Mouse (Mus musculus) kidney, adult 10 weeks (tissue): ENCODE results near the gene Zfp654. TPM values are rescaled to one million over a fixed set of nuclear protein-coding genes. Genes with fewer than 3 reads are reported as not detected.

ENCODE experiments used
- polyA plus RNA-seq: library from polyadenylated mRNA; stranded (reverse); fragments of 350-450 nt; fragmentation: Illumina TruSeq; extraction: RNeasy Lipid Tissue Mini Kit (QIAGEN cat#74804); gene quantifications from one replicate; pipeline ENCODE4 v1.2.3, GENCODE M21; 2014; ENCODE audit warnings: low read depth, low replicate concordance

Gene Zfp654
- 41.6 TPM for polyA plus RNA-seq

DNA sequence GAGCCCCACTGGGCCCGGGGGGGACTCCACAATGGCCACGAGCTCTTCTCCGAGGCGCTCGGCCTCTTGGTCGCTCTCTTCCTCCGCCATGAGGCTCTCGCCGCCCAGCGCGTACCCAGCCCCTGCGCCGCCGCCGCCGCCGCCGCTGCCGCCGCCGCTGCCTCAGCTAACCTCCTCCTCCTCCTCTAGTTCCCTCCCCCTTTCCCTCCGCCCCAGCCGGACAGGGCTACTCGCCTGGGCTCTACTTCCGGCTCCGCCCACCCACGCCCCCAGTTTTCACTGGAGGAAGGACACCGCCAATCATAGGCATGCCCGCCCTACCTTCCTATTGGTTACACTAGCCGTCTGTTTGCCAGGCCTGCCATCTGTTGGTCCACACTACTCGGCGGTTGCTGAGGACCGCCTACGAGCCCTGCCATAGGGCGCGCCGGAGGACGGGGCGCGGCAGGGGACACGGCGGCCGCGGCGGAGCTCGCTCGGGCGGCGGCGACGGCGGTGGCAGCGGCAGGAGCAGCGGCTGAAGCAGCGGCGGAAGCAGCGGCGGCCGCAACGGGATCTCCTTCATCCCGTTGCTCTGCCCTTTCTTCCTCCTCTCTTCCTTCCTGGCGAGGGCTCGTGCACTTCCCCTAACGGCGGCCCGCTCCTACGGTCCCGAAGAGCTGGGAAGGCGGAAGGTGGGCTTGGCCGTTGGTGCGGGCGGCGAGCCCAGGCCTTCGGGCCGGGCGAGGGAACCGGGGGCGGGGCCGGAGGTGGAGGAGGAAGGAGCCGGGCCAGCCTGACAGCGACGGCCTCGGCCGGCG, at the start of gene Zfp654, which contains the start of gene Cggbp1:
TSS of gene Zfp654 (minus strand) at position 90 of the 800 bp plus-strand sequence.
TSS of gene Cggbp1 (plus strand) at position 434 of the 800 bp plus-strand sequence.

DNA sequence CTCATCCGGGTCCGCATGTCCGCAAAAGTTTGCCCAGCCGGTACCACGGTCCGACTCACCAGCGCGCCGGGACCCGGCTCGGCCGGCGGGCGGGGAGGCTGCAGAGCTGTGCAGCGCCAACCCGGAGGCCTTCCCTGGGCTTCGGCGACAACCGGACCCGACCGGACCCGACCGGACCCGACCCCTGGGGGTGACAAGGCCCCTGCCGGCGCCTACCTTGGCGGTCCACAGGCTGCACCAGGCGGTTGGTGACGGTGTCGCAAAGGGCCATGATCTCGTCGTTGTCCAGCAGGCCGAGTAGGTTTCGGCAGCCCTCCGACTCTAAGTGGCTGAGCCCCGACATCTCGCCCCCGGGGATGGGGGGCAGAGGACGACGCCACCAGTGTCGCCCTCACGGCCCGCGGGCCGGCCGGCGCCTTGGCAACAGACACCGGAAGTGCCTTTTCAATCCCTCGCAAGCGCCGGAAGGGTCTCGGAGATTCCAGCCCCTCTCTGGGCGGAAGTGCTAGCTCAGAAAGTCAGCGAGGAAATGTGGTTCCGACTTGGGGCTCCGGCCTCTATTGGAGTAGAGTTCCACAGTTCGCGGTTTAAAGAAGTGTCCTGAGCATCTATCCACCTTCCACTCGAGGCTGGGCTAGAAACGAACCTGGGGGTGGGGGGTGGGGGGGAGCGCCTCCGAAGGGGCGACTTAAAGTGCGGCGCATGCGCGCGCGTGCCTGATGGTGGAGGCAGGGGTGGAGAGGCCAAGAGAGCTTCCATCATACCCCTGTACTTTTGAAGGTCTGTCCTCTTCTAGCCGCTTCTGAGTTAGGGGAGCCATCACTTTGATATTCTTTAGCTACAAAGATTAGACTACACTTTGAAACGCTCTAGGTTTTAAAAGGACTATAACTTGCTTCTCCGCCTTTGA, 80.7 kb downstream of the Zfp654 start, which contains the start of gene 4930453N24Rik:
TSS of gene 4930453N24Rik (minus strand) at position 641 of the 910 bp plus-strand sequence.

Other genes starting within 250 kb of the Zfp654 start
- not detected for gene Csnka2ip, start 249.2 kb downstream of the Zfp654 start, polyA plus RNA-seq
- 93.7 TPM for gene 4930453N24Rik, start 80.5 kb downstream of the Zfp654 start, polyA plus RNA-seq
- gene Cggbp1, start 344 bp upstream of the Zfp654 start, polyA plus RNA-seq = 130 TPM